In the genomic region with DNA sequence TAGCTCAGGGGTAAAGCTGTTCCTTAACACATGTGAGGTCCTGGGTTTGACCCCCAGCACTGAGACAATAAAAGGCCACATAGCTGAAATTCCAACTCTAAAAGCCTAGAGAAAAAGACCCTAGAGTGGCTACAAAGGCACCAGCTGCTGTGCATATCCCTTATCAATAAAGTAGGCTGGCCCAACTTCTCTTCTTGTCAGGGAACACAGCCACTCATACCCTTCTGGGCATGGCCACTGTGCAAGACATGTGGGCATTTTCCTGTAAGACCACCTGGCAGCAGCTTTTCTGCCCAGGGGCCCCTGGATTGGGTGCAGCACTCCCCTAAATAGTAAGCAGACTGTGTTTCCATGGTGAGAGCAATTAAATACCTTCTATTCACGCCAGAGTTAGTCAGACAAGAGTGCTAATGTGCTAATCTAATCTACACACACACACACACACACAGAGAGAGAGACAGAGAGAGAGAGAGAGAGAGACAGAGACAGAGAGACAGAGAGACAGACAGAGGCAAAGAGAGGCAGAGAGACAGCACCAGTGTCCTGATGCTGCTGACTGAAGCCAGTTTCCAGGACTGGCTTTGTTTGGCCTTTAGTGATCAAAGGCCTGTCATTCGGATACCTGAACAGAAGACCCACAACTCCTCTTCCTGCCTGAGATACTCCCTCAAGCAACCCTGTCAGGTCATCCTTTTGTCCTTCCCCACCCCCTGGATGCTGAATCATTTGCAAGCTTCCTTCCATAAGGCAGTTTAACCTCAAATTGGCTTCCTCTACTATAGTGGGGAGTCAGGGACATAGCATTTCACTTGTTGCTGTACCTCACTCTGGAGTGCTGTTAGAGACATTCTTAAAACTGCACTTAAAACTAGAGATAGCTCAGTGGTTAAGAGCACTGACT, we compare ENCODE assay signal across 9 mouse cellular contexts. TPM values are rescaled to one million over a fixed set of nuclear protein-coding genes. Genes with fewer than 3 reads are reported as not detected.
DNase-seq lines count a peak whose midpoint lies in the region; ATAC-seq and TF ChIP-seq lines count a peak whose summit lies in the region.
"Had no signal": no experiment of that assay in that cellular context is flagged by ENCODE, and none has a peak within 500 bp of the region (broad histone marks: within the 10 kb centered on the region; RNA-seq: fewer than 3 reads in every experiment).

No protein-coding gene starts in this region.

- peak overlapping the region; percentile 10; the same call in 1 of the 2 replicates for H3K9ac ChIP-seq in midbrain, embryonic 11.5 days (ENCODE audit: low read length)

- no peaks in the 10 kb centered on the region for H3K9me3 ChIP-seq in midbrain, embryonic 11.5 days (ENCODE audit: control insufficient read depth, low read length)

- no peak for TF ChIP-seq CTCF in gastrocnemius, adult 2 months (IDR thresholded peaks at IDR 0.05)
- no peak for TF ChIP-seq CTCF in bone marrow, adult 2 months (IDR thresholded peaks at IDR 0.05; ENCODE audit: control insufficient read depth, insufficient read depth, low read length)
- no peak for TF ChIP-seq CTCF in thymus, adult 2 months (IDR thresholded peaks at IDR 0.05; ENCODE audit: borderline replicate concordance, control insufficient read depth, extremely low read depth, insufficient read depth, low read length, poor library complexity)

- no peaks in the 10 kb centered on the region for H3K27me3 ChIP-seq in midbrain, embryonic 11.5 days (ENCODE audit: control insufficient read depth, insufficient read depth, low read length)
- H3K27me3 ChIP-seq in thymus, adult 2 months (ENCODE audit: control insufficient read depth, insufficient read depth, low read length) = no peaks in the 10 kb centered on the region

- H3K4me1 ChIP-seq in bone marrow, adult 2 months (ENCODE audit: control insufficient read depth, insufficient read depth, low read length) = peaks cover 4% of the 10 kb centered on the region
- H3K4me1 ChIP-seq in midbrain, embryonic 11.5 days (ENCODE audit: control insufficient read depth, insufficient read depth, low read length) = peaks cover 24% of the 10 kb centered on the region
- H3K4me1 ChIP-seq in thymus, adult 2 months (replicated peaks; ENCODE audit: control insufficient read depth, insufficient read depth, low read length) = peaks cover 9% of the 10 kb centered on the region

- TF ChIP-seq POLR2A in bone marrow, adult 2 months (IDR thresholded peaks at IDR 0.05; ENCODE audit: borderline replicate concordance, control insufficient read depth, low read depth, low read length) = no peak
- TF ChIP-seq POLR2A in thymus, adult 2 months (IDR thresholded peaks at IDR 0.05; ENCODE audit: control insufficient read depth, extremely low read depth, insufficient read depth, low read length, poor library complexity) = no peak

- 36% methylated on average over 2 of the region's 2 CpGs for WGBS in bone marrow, adult 2 months
- WGBS in midbrain, embryonic 11.5 days = 4% methylated on average over 2 of the region's 2 CpGs
- 71% methylated on average over 2 of the region's 2 CpGs for WGBS in thymus, adult 2 months

- H3K4me2 ChIP-seq in midbrain, embryonic 11.5 days = peak overlapping the region; percentile 25; the same call in 1 of the 2 replicates

- H3K4me3 ChIP-seq in gastrocnemius, adult 2 months = no peak overlapping the region
- no peak overlapping the region for H3K4me3 ChIP-seq in bone marrow, adult 2 months (replicated peaks; ENCODE audit: control insufficient read depth, low read depth, low read length)
- H3K4me3 ChIP-seq in midbrain, embryonic 11.5 days (ENCODE audit: low read depth, low read length) = no peak overlapping the region
- no peak overlapping the region for H3K4me3 ChIP-seq in thymus, adult 2 months (ENCODE audit: control insufficient read depth, insufficient read depth, low read length)

- DNase-seq in gastrocnemius, adult 2 months = no peak
- DNase-seq in gastrocnemius, postnatal 4 days (ENCODE audit: low spot score in 2 of 2) = no peak
- peak; percentile 66 for DNase-seq in forelimb bud, embryonic 11.5 days (ENCODE audit: low read depth, low spot score)
- DNase-seq in midbrain, embryonic 11.5 days (ENCODE audit: low spot score, missing footprints) = peak; percentile 93
- no peak for DNase-seq in thymus, adult 2 months
- no peak for DNase-seq in right cerebral cortex, adult 2 months (ENCODE audit: low spot score in 2 of 2)
- DNase-seq in right cerebral cortex, adult 18-20 months = no peak
- DNase-seq: thymus, adult 18-20 months had no signal

- H3K27ac ChIP-seq in gastrocnemius, adult 2 months = peak overlapping the region; percentile 92
- peak overlapping the region; percentile 10; the same call in 1 of the 2 replicates for H3K27ac ChIP-seq in bone marrow, adult 2 months (ENCODE audit: control insufficient read depth, insufficient read depth, low read depth, low read length, poor library complexity)
- H3K27ac ChIP-seq in midbrain, embryonic 11.5 days (ENCODE audit: low read depth, low read length) = peak overlapping the region; percentile 76
- no peak overlapping the region for H3K27ac ChIP-seq in thymus, adult 2 months (ENCODE audit: control insufficient read depth, insufficient read depth, low read length)

- ATAC-seq in midbrain, embryonic 11.5 days (ENCODE audit: low FRiP score) = peak; percentile 85

- intact Hi-C loops in gastrocnemius, adult 2 months (cut with DNase I) = no loop called here

- H3K36me3 ChIP-seq in midbrain, embryonic 11.5 days (ENCODE audit: control insufficient read depth, insufficient read depth, low read length) = no peaks in the 10 kb centered on the region
- peaks cover 5% of the 10 kb centered on the region; the same call in 1 of the 2 replicates for H3K36me3 ChIP-seq in thymus, adult 2 months (ENCODE audit: control insufficient read depth, insufficient read depth, low read length)

RNA-seq across cellular contexts. Expression of gene Actn4, which starts 8.4 kb away (rescaled TPM):
- total RNA-seq in gastrocnemius, adult 2 months (2021) = 10 to 100 TPM; 27.1 to 40.2 TPM
- 100 to 1,000 TPM; 133 to 160 TPM for total RNA-seq in gastrocnemius, postnatal 4 days (2021)
- 60.5 and 66.0 TPM in 2 replicates for polyA plus RNA-seq in bone marrow, adult 2 months (2011; ENCODE audit: insufficient read depth, insufficient read length, low replicate concordance, missing spikeins)
- polyA plus RNA-seq in midbrain, embryonic 11.5 days (2014; fragmentation: Nextera tagmentation; extraction: Ambion mirVana) = 141 and 144 TPM in 2 replicates
- polyA plus RNA-seq in thymus, adult 2 months (2012; rRNA removed) = 243 and 268 TPM in 2 replicates

RNA-seq across cellular contexts. Expression of gene Eif3k, which starts 27.9 kb away (rescaled TPM):
- 100 to 1,000 TPM; 122 to 141 TPM for total RNA-seq in gastrocnemius, adult 2 months (2021)
- total RNA-seq in gastrocnemius, postnatal 4 days (2021) = 100 to 1,000 TPM; 191 to 212 TPM
- polyA plus RNA-seq in bone marrow, adult 2 months (2011; ENCODE audit: insufficient read depth, insufficient read length, low replicate concordance, missing spikeins) = 184 and 225 TPM in 2 replicates
- polyA plus RNA-seq in midbrain, embryonic 11.5 days (2014; fragmentation: Nextera tagmentation; extraction: Ambion mirVana) = 392 and 400 TPM in 2 replicates
- polyA plus RNA-seq in thymus, adult 2 months (2012; rRNA removed) = 362 and 396 TPM in 2 replicates

RNA-seq across cellular contexts. Expression of gene Map4k1, which starts 28.1 kb away (rescaled TPM):
- total RNA-seq in gastrocnemius, adult 2 months (2021) = under 1 TPM; 0.25 to 0.33 TPM
- 1 to 10 TPM; 1.3 to 1.6 TPM for total RNA-seq in gastrocnemius, postnatal 4 days (2021)
- polyA plus RNA-seq in bone marrow, adult 2 months (2011; ENCODE audit: insufficient read depth, insufficient read length, low replicate concordance, missing spikeins) = 43.0 and 111 TPM in 2 replicates
- 4.1 and 5.5 TPM in 2 replicates for polyA plus RNA-seq in midbrain, embryonic 11.5 days (2014; fragmentation: Nextera tagmentation; extraction: Ambion mirVana)
- 155 and 164 TPM in 2 replicates for polyA plus RNA-seq in thymus, adult 2 months (2012; rRNA removed)

Comparison
In these comparisons a context has a peak if more than half of its experiments do, and no peak if none do; other contexts are left out.
1. DNase-seq: peak in forelimb bud, embryonic 11.5 days (single experiment) and midbrain, embryonic 11.5 days (single experiment); none in gastrocnemius, adult 2 months (single experiment), gastrocnemius, postnatal 4 days (0 of 2), thymus, adult 2 months (single experiment), right cerebral cortex, adult 2 months (0 of 2) and right cerebral cortex, adult 18-20 months (single experiment).